23 mouse cellular contexts compared by ENCODE assay signal in genomic region chr13:82509512-82509911, GRCm38 (mm10).
DNase-seq lines count a peak whose midpoint lies in the region; ATAC-seq and TF ChIP-seq lines count a peak whose summit lies in the region.
"Had no signal": no experiment of that assay in that cellular context is flagged by ENCODE, and none has a peak within 500 bp of the region (broad histone marks: within the 10 kb centered on the region; RNA-seq: fewer than 3 reads in every experiment).

No protein-coding gene starts in this region.

- no peaks in the 10 kb centered on the region for H3K27me3 ChIP-seq in midbrain, embryonic 11.5 days (ENCODE audit: control insufficient read depth, insufficient read depth, low read length)
- no peaks in the 10 kb centered on the region for H3K27me3 ChIP-seq in midbrain, embryonic 10.5 days (ENCODE audit: low read depth, poor library complexity, severe bottlenecking)
- no peaks in the 10 kb centered on the region for H3K27me3 ChIP-seq in midbrain, embryonic 12.5 days
- no peaks in the 10 kb centered on the region for H3K27me3 ChIP-seq in midbrain, embryonic 15.5 days (replicated peaks)
- H3K27me3 ChIP-seq in midbrain, embryonic 13.5 days, result no peaks in the 10 kb centered on the region
- no peaks in the 10 kb centered on the region for H3K27me3 ChIP-seq in midbrain, embryonic 14.5 days (ENCODE audit: control insufficient read depth, insufficient read depth, low read length)
- no peaks in the 10 kb centered on the region for H3K27me3 ChIP-seq in stomach, postnatal 0 days (ENCODE audit: control insufficient read depth, insufficient read depth, low read length)
- H3K27me3 ChIP-seq: CH12.LX, Patski had no signal

- H3K4me2 ChIP-seq in midbrain, embryonic 11.5 days, result no peak overlapping the region
- H3K4me2 ChIP-seq in midbrain, embryonic 12.5 days (replicated peaks), result no peak overlapping the region
- H3K4me2 ChIP-seq in midbrain, embryonic 15.5 days, result no peak overlapping the region
- no peak overlapping the region for H3K4me2 ChIP-seq in midbrain, embryonic 13.5 days (replicated peaks)
- no peak overlapping the region for H3K4me2 ChIP-seq in midbrain, embryonic 14.5 days (ENCODE audit: low read length)
- no peak overlapping the region for H3K4me2 ChIP-seq in stomach, postnatal 0 days (replicated peaks; ENCODE audit: low read depth)

- H3K4me3 ChIP-seq in midbrain, embryonic 11.5 days (ENCODE audit: low read depth, low read length), result no peak overlapping the region
- no peak overlapping the region for H3K4me3 ChIP-seq in midbrain, embryonic 10.5 days
- no peak overlapping the region for H3K4me3 ChIP-seq in midbrain, embryonic 12.5 days
- no peak overlapping the region for H3K4me3 ChIP-seq in midbrain, embryonic 15.5 days
- no peak overlapping the region for H3K4me3 ChIP-seq in midbrain, embryonic 13.5 days (replicated peaks)
- no peak overlapping the region for H3K4me3 ChIP-seq in midbrain, embryonic 14.5 days (replicated peaks; ENCODE audit: low read depth, low read length)
- no peak overlapping the region for H3K4me3 ChIP-seq in stomach, postnatal 0 days (ENCODE audit: low read depth, low read length)

- 78% methylated on average over 3 of the region's 3 CpGs for WGBS in midbrain, embryonic 11.5 days
- 84% methylated on average over 3 of the region's 3 CpGs for WGBS in midbrain, embryonic 10.5 days
- WGBS in midbrain, embryonic 12.5 days, result 75% methylated on average over 3 of the region's 3 CpGs
- WGBS in midbrain, embryonic 15.5 days, result 63% methylated on average over 3 of the region's 3 CpGs
- WGBS in midbrain, embryonic 13.5 days, result 65% methylated on average over 3 of the region's 3 CpGs
- 53% methylated on average over 3 of the region's 3 CpGs for WGBS in midbrain, embryonic 14.5 days
- WGBS in stomach, postnatal 0 days, result 89% methylated on average over 3 of the region's 3 CpGs

- no peak for DNase-seq in midbrain, embryonic 11.5 days (ENCODE audit: low spot score, missing footprints)
- no peak for DNase-seq in midbrain, embryonic 10.5 days (ENCODE audit: low spot score)
- no peak for DNase-seq in midbrain, embryonic 14.5 days
- peak; percentile 14 for DNase-seq in brain, embryonic 14.5 days (ENCODE audit: low read depth)
- no peak for DNase-seq in stomach, postnatal 0 days (ENCODE audit: low spot score)
- DNase-seq: adrenal gland, adult 2 months; adrenal gland, adult 8-10 months; adrenal gland, postnatal 10 days; adrenal gland, postnatal 14 days; adrenal gland, postnatal 25 days; adrenal gland, postnatal 36 days; B cell, adult 2 months; cerebellum, adult 11 months; cerebellum, adult 11-12 months; cerebellum, adult 18-20 months had no signal

- TF ChIP-seq EP300 in stomach, postnatal 0 days (optimal IDR thresholded peaks at IDR 0.05), result no peak

- no peaks in the 10 kb centered on the region for H3K4me1 ChIP-seq in midbrain, embryonic 11.5 days (ENCODE audit: control insufficient read depth, insufficient read depth, low read length)
- no peaks in the 10 kb centered on the region for H3K4me1 ChIP-seq in midbrain, embryonic 10.5 days
- H3K4me1 ChIP-seq in midbrain, embryonic 12.5 days, result no peaks in the 10 kb centered on the region
- no peaks in the 10 kb centered on the region for H3K4me1 ChIP-seq in midbrain, embryonic 15.5 days
- H3K4me1 ChIP-seq in midbrain, embryonic 13.5 days (replicated peaks), result peaks cover 4% of the 10 kb centered on the region
- no peaks in the 10 kb centered on the region for H3K4me1 ChIP-seq in midbrain, embryonic 14.5 days (ENCODE audit: control insufficient read depth, insufficient read depth, low read length)
- H3K4me1 ChIP-seq in stomach, postnatal 0 days (replicated peaks; ENCODE audit: control insufficient read depth, insufficient read depth), result no peaks in the 10 kb centered on the region

- peak; percentile 53; the same call in 1 of the 2 replicates for ATAC-seq in midbrain, embryonic 11.5 days (ENCODE audit: low FRiP score)
- ATAC-seq in midbrain, embryonic 12.5 days (ENCODE audit: low FRiP score, low read depth), result peak; percentile 52; the same call in 1 of the 2 replicates
- no peak for ATAC-seq in midbrain, embryonic 15.5 days (replicated peaks)
- ATAC-seq in midbrain, embryonic 13.5 days, result peak; percentile 60; the same call in 1 of the 2 replicates
- no peak for ATAC-seq in midbrain, embryonic 14.5 days (ENCODE audit: low FRiP score, low TSS enrichment)
- no peak for ATAC-seq in stomach, postnatal 0 days (ENCODE audit: low FRiP score, low TSS enrichment)
- ATAC-seq: activated CD4-positive, CD25-positive, alpha-beta regulatory T cell, adult 4 months; CD4-positive, CD25-positive, alpha-beta regulatory T cell, adult 4 months; Patski had no signal

- TF ChIP-seq CTCF in brain, embryonic 14.5 days (IDR thresholded peaks at IDR 0.05; ENCODE audit: borderline replicate concordance, extremely low read depth, insufficient read depth, insufficient read length), result no peak
- TF ChIP-seq CTCF in stomach, postnatal 0 days (IDR thresholded peaks at IDR 0.05; ENCODE audit: low read depth), result no peak

- no peak overlapping the region for H3K9ac ChIP-seq in midbrain, embryonic 11.5 days (ENCODE audit: low read length)
- H3K9ac ChIP-seq in midbrain, embryonic 12.5 days (replicated peaks), result no peak overlapping the region
- H3K9ac ChIP-seq in midbrain, embryonic 15.5 days, result no peak overlapping the region
- H3K9ac ChIP-seq in midbrain, embryonic 13.5 days (replicated peaks), result no peak overlapping the region
- no peak overlapping the region for H3K9ac ChIP-seq in midbrain, embryonic 14.5 days (replicated peaks; ENCODE audit: low read length)
- H3K9ac ChIP-seq in stomach, postnatal 0 days (ENCODE audit: low read length), result no peak overlapping the region

- no peaks in the 10 kb centered on the region for H3K36me3 ChIP-seq in midbrain, embryonic 11.5 days (ENCODE audit: control insufficient read depth, insufficient read depth, low read length)
- no peaks in the 10 kb centered on the region for H3K36me3 ChIP-seq in midbrain, embryonic 10.5 days
- H3K36me3 ChIP-seq in midbrain, embryonic 12.5 days, result no peaks in the 10 kb centered on the region
- no peaks in the 10 kb centered on the region for H3K36me3 ChIP-seq in midbrain, embryonic 15.5 days (replicated peaks)
- H3K36me3 ChIP-seq in midbrain, embryonic 13.5 days, result no peaks in the 10 kb centered on the region
- no peaks in the 10 kb centered on the region for H3K36me3 ChIP-seq in midbrain, embryonic 14.5 days (ENCODE audit: control insufficient read depth, insufficient read depth, low read length)
- H3K36me3 ChIP-seq in stomach, postnatal 0 days (ENCODE audit: control insufficient read depth, insufficient read depth, low read length), result no peaks in the 10 kb centered on the region
- H3K36me3 ChIP-seq: G1E had no signal

- no peaks in the 10 kb centered on the region for H3K9me3 ChIP-seq in midbrain, embryonic 11.5 days (ENCODE audit: control insufficient read depth, low read length)
- H3K9me3 ChIP-seq in midbrain, embryonic 10.5 days (replicated peaks), result no peaks in the 10 kb centered on the region
- no peaks in the 10 kb centered on the region for H3K9me3 ChIP-seq in midbrain, embryonic 12.5 days
- H3K9me3 ChIP-seq in midbrain, embryonic 15.5 days, result no peaks in the 10 kb centered on the region
- no peaks in the 10 kb centered on the region for H3K9me3 ChIP-seq in midbrain, embryonic 13.5 days
- H3K9me3 ChIP-seq in midbrain, embryonic 14.5 days (ENCODE audit: control insufficient read depth, low read length), result no peaks in the 10 kb centered on the region
- H3K9me3 ChIP-seq in stomach, postnatal 0 days (ENCODE audit: control insufficient read depth, low read length), result no peaks in the 10 kb centered on the region
- H3K9me3 ChIP-seq: G1E had no signal

- H3K27ac ChIP-seq in midbrain, embryonic 11.5 days (ENCODE audit: low read depth, low read length), result no peak overlapping the region
- H3K27ac ChIP-seq in midbrain, embryonic 10.5 days (replicated peaks), result no peak overlapping the region
- no peak overlapping the region for H3K27ac ChIP-seq in midbrain, embryonic 12.5 days (replicated peaks)
- no peak overlapping the region for H3K27ac ChIP-seq in midbrain, embryonic 15.5 days
- no peak overlapping the region for H3K27ac ChIP-seq in midbrain, embryonic 13.5 days
- no peak overlapping the region for H3K27ac ChIP-seq in midbrain, embryonic 14.5 days (replicated peaks; ENCODE audit: low read depth, low read length)
- no peak overlapping the region for H3K27ac ChIP-seq in stomach, postnatal 0 days (replicated peaks)

- TF ChIP-seq POLR2A in brain, embryonic 14.5 days (IDR thresholded peaks at IDR 0.05; ENCODE audit: borderline replicate concordance, extremely low read depth, insufficient read depth, insufficient read length, poor library complexity, severe bottlenecking), result no peak

Comparison
In these comparisons a context has a peak if more than half of its experiments do, and no peak if none do; other contexts are left out.
1. ATAC-seq: peak in midbrain, embryonic 11.5 days (single experiment), midbrain, embryonic 12.5 days (single experiment) and midbrain, embryonic 13.5 days (single experiment); none in midbrain, embryonic 15.5 days (single experiment), midbrain, embryonic 14.5 days (single experiment) and stomach, postnatal 0 days (single experiment).